Mouse (Mus musculus): ENCODE measurements at regions not wholly inside any gene's neighbourhood (a gene's known extent, or its start where the extent isn't known, plus 50 kb on each side); places are given as distances from the start of the nearest gene placed in this dataset.

DNA sequence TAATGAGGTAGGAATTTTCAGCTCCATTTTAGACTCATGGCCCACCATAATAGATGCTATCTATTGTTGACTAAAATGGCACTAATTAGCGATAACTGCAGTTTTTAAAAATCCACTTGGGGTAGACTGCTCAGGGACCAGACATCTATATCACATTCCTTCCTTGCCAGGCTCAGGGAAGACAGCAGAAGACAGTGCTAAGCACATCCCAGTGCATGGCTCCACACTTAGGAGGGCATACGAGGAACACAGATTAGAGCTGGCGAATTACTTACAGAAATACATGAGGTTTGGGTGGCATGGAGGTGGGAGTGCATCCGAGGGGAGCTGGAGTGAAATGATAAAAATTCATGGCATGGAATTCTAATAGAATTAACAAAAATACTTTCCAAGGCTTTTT is 395.5 kb upstream of the Gm6657 start:
- no peak for TF ChIP-seq POLR2A (IDR thresholded peaks at IDR 0.05; ENCODE audit: low read depth, low read length)
- TF ChIP-seq CTCF (conservative IDR thresholded peaks at IDR 0.05; ENCODE audit: insufficient read depth, insufficient read length, low read depth, low read length) = no peak
